Mouse (Mus musculus) limb, embryonic 12.5 days (tissue): ENCODE measurements around the gene Ncam1. TPM values are rescaled to one million over a fixed set of nuclear protein-coding genes. Genes with fewer than 3 reads are reported as not detected.

Source experiments
- ATAC-seq: fragments of 200-750 bp; cut with Nextera tagmentation; 2 replicates; pipeline ENCODE4 v1.8.0; 2017; ENCODE audit warnings: low read depth, moderate TSS enrichment; ENCODE audit not compliant: insufficient number of reproducible peaks, insufficient read depth, low FRiP score, low TSS enrichment
- H3K27ac ChIP-seq: fragments of 300-500 bp; sonication (generic); 2 replicates; pipeline ENCODE4 v1.5.1; 2016; ENCODE audit warnings: mild to moderate bottlenecking, moderate library complexity
- H3K27me3 ChIP-seq: fragments of 300-500 bp; sonication (generic); 2 replicates; pipeline ENCODE4 v1.6.1; 2016; ENCODE audit warnings: mild to moderate bottlenecking, moderate library complexity
- H3K36me3 ChIP-seq: fragments of 300-500 bp; sonication (generic); 2 replicates; pipeline ENCODE4 v1.6.1; 2016; ENCODE audit warnings: mild to moderate bottlenecking, moderate library complexity
- H3K4me1 ChIP-seq: fragments of 300-500 bp; sonication (generic); replicated peaks from 2 replicates; pipeline ENCODE4 v1.6.1; 2016
- H3K4me2 ChIP-seq: fragments of 300-500 bp; sonication (generic); 2 replicates; pipeline ENCODE4 v1.6.1; 2016; ENCODE audit warnings: mild to moderate bottlenecking, moderate library complexity
- H3K4me3 ChIP-seq: fragments of 300-500 bp; sonication (generic); replicated peaks from 2 replicates; pipeline ENCODE4 v1.5.1; 2016; ENCODE audit warnings: mild to moderate bottlenecking
- H3K9ac ChIP-seq: fragments of 300-500 bp; sonication (generic); replicated peaks from 2 replicates; pipeline ENCODE4 v1.6.1; 2016; ENCODE audit warnings: mild to moderate bottlenecking, moderate library complexity
- H3K9me3 ChIP-seq: fragments of 300-500 bp; sonication (generic); 2 replicates; pipeline ENCODE4 v1.6.1; 2016; ENCODE audit warnings: mild to moderate bottlenecking, moderate library complexity
- WGBS: fragments of 180-500 bp; shearing (Covaris S2); methylation state at CpG from one replicate; pipeline ENCODE4 v1.1.7; 2016; 5-methylcytosine and 5-hydroxymethylcytosine counted together
- polyA plus RNA-seq: library from polyadenylated mRNA; unstranded; fragments of >200 nt; fragmentation: Nextera tagmentation; extraction: Ambion mirVana; gene quantifications from 2 replicates; pipeline ENCODE4 v1.2.1, GENCODE M21; 2016

The Ncam1 gene
- polyA plus RNA-seq: 48.7 and 59.2 TPM in 2 replicates

DNA sequence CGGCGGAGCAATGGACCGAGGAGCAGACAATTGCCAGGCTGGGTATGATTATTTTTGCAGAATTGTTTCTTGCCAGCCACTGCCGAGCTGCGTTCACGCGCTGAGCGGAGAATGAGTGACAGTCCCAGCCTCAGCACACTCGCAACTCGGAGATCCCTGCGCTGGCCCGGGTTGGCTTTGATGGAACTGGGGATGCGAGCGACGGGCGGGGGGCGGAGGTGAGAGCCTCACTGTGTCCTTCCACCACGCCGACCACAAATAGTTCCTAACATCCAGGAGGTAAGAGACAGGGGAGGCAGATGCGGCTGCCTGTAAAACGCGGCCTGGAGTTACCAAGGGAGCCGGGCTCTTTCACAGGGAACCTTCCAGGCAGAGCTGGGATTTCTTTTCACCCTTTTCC, at the start of gene Ncam1:
Ncam1 (minus strand) TSS at position 120 of the 400 bp plus-strand sequence.
- 0% methylated on average over 23 of the region's 23 CpGs for WGBS
- Histone ChIP-seq H3K36me3 (no peaks in the 10 kb centered on the region), H3K9ac (peak within 1 kb of the TSS; percentile 76), H3K4me2 (peak within 1 kb of the TSS; percentile 95), H3K27ac (0 out of 2 replicates have a peak within 1 kb of the TSS, but pooled peaks have one; percentile 53), H3K9me3 (no peaks in the 10 kb centered on the region), H3K4me1 (peaks cover 6% of the 10 kb centered on the region), H3K4me3 (peak within 1 kb of the TSS; percentile 79), H3K27me3 (peaks cover 23% of the 10 kb centered on the region)
- peak; percentile 77 for ATAC-seq

GRCm38 (mm10) chr9:49834013-49834412, 35.3 kb upstream of the Ncam1 start:
- no peaks in the 10 kb centered on the region for H3K27me3 ChIP-seq
- no peak overlapping the region for H3K9ac ChIP-seq
- ATAC-seq: no peak
- no peak overlapping the region for H3K4me2 ChIP-seq
- no peaks in the 10 kb centered on the region for H3K4me1 ChIP-seq
- no peak overlapping the region for H3K4me3 ChIP-seq
- WGBS: 83% methylated on average over 1 of the region's 1 CpGs
- H3K27ac ChIP-seq: no peak overlapping the region
- no peaks in the 10 kb centered on the region for H3K9me3 ChIP-seq
- no peaks in the 10 kb centered on the region for H3K36me3 ChIP-seq

- Histone ChIP-seq H3K4me2 (no peak overlapping the region), H3K36me3 (no peaks in the 10 kb centered on the region), H3K4me1 (no peaks in the 10 kb centered on the region), H3K27ac (no peak overlapping the region), H3K9me3 (no peaks in the 10 kb centered on the region), H3K27me3 (no peaks in the 10 kb centered on the region), H3K4me3 (no peak overlapping the region), H3K9ac (no peak overlapping the region)
- WGBS: 95% methylated on average over 8 of the region's 8 CpGs
- ATAC-seq: no peak
These were observed 28.9 kb upstream of the Ncam1 start for GRCm38 (mm10) chr9:49827671-49828070.

GRCm38 (mm10) chr9:49816115-49816650, 17.5 kb upstream of the Ncam1 start:
- Histone ChIP-seq H3K4me1 (peaks cover 8% of the 10 kb centered on the region), H3K27ac (no peak overlapping the region), H3K9ac (no peak overlapping the region), H3K4me3 (no peak overlapping the region), H3K27me3 (no peaks in the 10 kb centered on the region), H3K9me3 (no peaks in the 10 kb centered on the region), H3K36me3 (no peaks in the 10 kb centered on the region), H3K4me2 (no peak overlapping the region)
- ATAC-seq: no peak
- WGBS: 71% methylated on average over 10 of the region's 10 CpGs

DNA sequence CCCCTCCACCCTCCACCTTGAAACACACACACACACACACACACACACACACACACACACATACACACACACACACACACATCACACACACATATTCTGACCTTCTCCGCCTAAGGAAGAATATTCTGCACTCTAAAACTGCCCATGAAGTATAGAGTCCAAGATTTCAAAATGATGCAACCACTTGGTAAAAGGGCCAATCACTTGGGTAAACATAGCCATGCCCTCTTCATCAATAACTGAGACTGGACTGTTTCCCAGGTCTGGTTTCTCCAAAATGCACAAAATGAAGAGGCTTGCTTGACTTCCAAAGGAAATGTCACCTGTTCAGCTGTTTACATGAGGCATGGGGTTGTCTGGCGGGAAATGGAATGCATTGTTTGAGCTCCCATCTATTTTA, 15.7 kb upstream of the Ncam1 start:
- peaks cover 8% of the 10 kb centered on the region for H3K4me1 ChIP-seq
- no peak overlapping the region for H3K4me2 ChIP-seq
- WGBS: 96% methylated on average over 2 of the region's 2 CpGs
- no peak overlapping the region for H3K27ac ChIP-seq
- no peak for ATAC-seq
- H3K9ac ChIP-seq: no peak overlapping the region
- no peak overlapping the region for H3K4me3 ChIP-seq
- no peaks in the 10 kb centered on the region for H3K36me3 ChIP-seq
- no peaks in the 10 kb centered on the region for H3K27me3 ChIP-seq
- no peaks in the 10 kb centered on the region for H3K9me3 ChIP-seq

DNA sequence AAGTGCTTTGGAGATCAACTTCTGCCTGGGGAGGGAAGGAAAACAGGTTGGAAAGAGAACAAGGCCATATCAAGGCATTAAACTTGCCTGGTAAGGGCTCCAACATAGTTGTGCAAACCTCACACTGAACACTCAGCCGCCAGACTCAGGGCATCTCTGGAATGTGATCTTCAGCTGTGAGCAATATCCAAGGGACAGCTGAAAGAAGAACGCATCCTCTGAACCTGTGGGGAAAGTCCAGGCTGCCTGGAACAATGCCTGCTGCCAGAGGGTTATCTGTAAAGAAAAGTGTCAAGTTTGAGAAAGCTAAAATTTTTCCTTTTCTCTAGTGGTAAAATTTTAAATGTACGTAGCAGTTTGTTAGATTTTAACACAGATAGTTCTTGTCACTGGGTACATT, 4.5 kb upstream of the Ncam1 start:
- no peak overlapping the region for H3K4me3 ChIP-seq
- 66% methylated on average over 3 of the region's 3 CpGs for WGBS
- no peaks in the 10 kb centered on the region for H3K9me3 ChIP-seq
- peaks cover 17% of the 10 kb centered on the region; the same call in 1 of the 2 replicates for H3K27me3 ChIP-seq
- H3K9ac ChIP-seq: no peak overlapping the region
- no peaks in the 10 kb centered on the region for H3K4me1 ChIP-seq
- H3K36me3 ChIP-seq: no peaks in the 10 kb centered on the region
- ATAC-seq: no peak
- no peak overlapping the region for H3K4me2 ChIP-seq
- H3K27ac ChIP-seq: no peak overlapping the region

GRCm38 (mm10) chr9:49797821-49798571, 729 bp downstream of the Ncam1 start:
- Histone ChIP-seq H3K4me2 (peak overlapping the region; percentile 95), H3K4me1 (peaks cover 11% of the 10 kb centered on the region), H3K27ac (0 out of 2 replicates have a peak overlapping the region, but pooled peaks have one; percentile 56), H3K36me3 (no peaks in the 10 kb centered on the region), H3K9me3 (no peaks in the 10 kb centered on the region), H3K9ac (peak overlapping the region; percentile 76), H3K27me3 (peaks cover 17% of the 10 kb centered on the region), H3K4me3 (peak overlapping the region; percentile 79)
- WGBS: under 1% methylated on average over 58 of the region's 58 CpGs
- peak; percentile 71 for ATAC-seq

- H3K9ac ChIP-seq: peak overlapping the region; percentile 76
- no peaks in the 10 kb centered on the region for H3K9me3 ChIP-seq
- H3K27me3 ChIP-seq: peaks cover 12% of the 10 kb centered on the region
- H3K4me3 ChIP-seq: peak overlapping the region; percentile 79
- peak overlapping the region; percentile 95 for H3K4me2 ChIP-seq
- under 1% methylated on average over 15 of the region's 15 CpGs for WGBS
- H3K36me3 ChIP-seq: no peaks in the 10 kb centered on the region
- 0 out of 2 replicates have a peak overlapping the region, but pooled peaks have one; percentile 56 for H3K27ac ChIP-seq
- peaks cover 15% of the 10 kb centered on the region for H3K4me1 ChIP-seq
- no peak for ATAC-seq
These were observed 1.3 kb downstream of the Ncam1 start for GRCm38 (mm10) chr9:49797508-49797820.

- peaks cover 15% of the 10 kb centered on the region for H3K4me1 ChIP-seq
- H3K36me3 ChIP-seq: no peaks in the 10 kb centered on the region
- H3K27me3 ChIP-seq: peaks cover 6% of the 10 kb centered on the region
- peak overlapping the region; percentile 56; the same call in 1 of the 2 replicates for H3K27ac ChIP-seq
- H3K9me3 ChIP-seq: no peaks in the 10 kb centered on the region
- WGBS: under 1% methylated on average over 52 of the region's 52 CpGs
- peak overlapping the region; percentile 76 for H3K9ac ChIP-seq
- peak; percentile 69 for ATAC-seq
- H3K4me2 ChIP-seq: peak overlapping the region; percentile 95
- peak overlapping the region; percentile 79 for H3K4me3 ChIP-seq
These were observed 1.9 kb downstream of the Ncam1 start for GRCm38 (mm10) chr9:49796618-49797507.

DNA sequence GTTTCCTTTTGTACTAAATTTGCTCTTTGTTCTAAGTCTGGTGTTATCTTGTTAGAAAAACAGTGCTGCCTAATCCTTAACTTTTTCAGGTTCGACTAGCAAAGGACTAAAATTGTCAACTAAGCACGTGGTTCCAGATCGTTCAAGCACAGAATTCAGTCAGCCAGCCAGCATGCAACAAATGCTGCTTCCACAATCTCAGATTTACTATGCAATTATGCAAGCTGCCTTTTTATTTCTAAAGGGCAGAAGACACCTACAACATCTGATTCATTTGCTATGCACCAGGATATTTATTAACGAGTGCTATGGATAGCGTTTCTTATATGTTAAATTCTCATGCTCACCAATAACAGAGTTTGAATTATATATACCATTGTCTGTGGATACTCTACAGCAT, 2.8 kb downstream of the Ncam1 start:
- Histone ChIP-seq H3K27ac (no peak overlapping the region), H3K27me3 (peaks cover 6% of the 10 kb centered on the region), H3K4me1 (peaks cover 15% of the 10 kb centered on the region), H3K9me3 (no peaks in the 10 kb centered on the region), H3K4me3 (no peak overlapping the region), H3K4me2 (no peak overlapping the region), H3K36me3 (no peaks in the 10 kb centered on the region), H3K9ac (no peak overlapping the region)
- no peak for ATAC-seq
- WGBS: 64% methylated on average over 5 of the region's 5 CpGs

DNA sequence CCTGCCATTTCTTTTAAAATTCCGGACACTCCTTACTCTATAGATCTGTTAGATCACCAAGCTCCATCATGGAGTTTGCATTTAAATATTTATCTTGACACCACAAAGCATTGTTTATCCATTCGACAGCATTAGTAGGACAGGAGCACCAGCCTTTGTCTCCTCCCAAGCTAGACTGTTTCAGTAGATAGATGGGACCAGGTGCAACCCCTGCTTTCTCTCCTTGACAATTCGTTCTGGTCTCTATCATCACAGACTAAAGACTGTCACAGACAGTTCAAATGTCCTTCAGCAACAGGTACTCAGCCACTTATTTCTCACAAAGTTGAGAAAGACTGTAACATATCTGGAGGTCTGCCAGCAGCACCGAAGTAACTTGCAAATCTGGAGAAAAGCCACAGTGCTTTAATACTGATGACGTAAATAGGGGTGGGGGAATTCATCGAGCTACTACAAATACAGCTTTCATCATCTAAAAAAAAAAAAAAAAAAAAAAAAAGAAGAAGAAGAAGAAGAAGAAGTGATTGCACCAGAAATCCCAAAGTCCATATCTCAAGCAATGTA, 4.7 kb downstream of the Ncam1 start:
- no peak overlapping the region for H3K4me3 ChIP-seq
- no peaks in the 10 kb centered on the region for H3K36me3 ChIP-seq
- peaks cover 15% of the 10 kb centered on the region for H3K4me1 ChIP-seq
- H3K4me2 ChIP-seq: no peak overlapping the region
- H3K27ac ChIP-seq: no peak overlapping the region
- H3K9ac ChIP-seq: no peak overlapping the region
- no peaks in the 10 kb centered on the region for H3K9me3 ChIP-seq
- H3K27me3 ChIP-seq: peaks cover 6% of the 10 kb centered on the region
- no peak for ATAC-seq
- 64% methylated on average over 6 of the region's 6 CpGs for WGBS
